Mouse (Mus musculus) CD4-positive, CD25-positive, alpha-beta regulatory T cell (primary cell): ENCODE measurements around the gene Adamts17. TPM values are rescaled to one million over a fixed set of nuclear protein-coding genes. Genes with fewer than 3 reads are reported as not detected.

ENCODE experiments used
- polyA plus RNA-seq: library from polyadenylated mRNA; unstranded; fragments of 100-300 nt; shearing (Covaris generic); gene quantifications from one replicate; pipeline ENCODE4 v1.2.1, GENCODE M21; 2017

The Adamts17 gene
- polyA plus RNA-seq: 0.86 TPM

DNA sequence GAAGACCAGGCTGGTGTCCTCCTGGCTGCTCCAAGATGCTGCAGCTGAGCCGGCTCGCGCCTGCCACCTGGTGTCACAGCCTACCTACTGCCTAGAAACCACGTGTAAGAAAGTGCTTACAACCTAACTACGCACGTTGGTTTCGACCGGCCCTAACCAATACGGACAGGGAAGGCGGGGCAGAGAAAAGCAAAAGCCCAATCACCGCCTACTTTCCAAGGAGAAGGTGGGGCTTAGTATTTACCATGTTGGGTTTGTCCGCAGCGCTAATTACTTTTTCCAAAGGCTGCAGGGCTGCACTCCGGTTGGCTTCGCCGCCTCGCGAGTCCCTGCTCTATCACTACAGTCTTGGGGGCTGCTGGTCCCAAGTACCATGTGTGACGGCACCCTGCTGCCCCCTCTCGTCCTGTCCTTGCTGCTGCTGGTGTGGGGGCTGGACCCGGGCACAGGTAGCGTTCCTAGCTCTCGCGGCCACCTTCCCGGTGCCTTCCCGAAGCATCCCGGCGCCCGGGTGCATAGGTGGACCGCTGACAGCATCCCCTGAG lies at the start of gene Adamts17:
Adamts17 (plus strand) TSS at position 273 of the 545 bp plus-strand sequence.

Other genes starting within 250 kb of the Adamts17 start
- gene Asb7, start 150.1 kb upstream of the Adamts17 start, polyA plus RNA-seq: 6.7 TPM
- gene Lins1, start 149.8 kb upstream of the Adamts17 start, polyA plus RNA-seq: 12.8 TPM
- not detected for gene Cers3, start 96.2 kb upstream of the Adamts17 start, polyA plus RNA-seq